Mouse (Mus musculus): Measurements from ENCODE around the gene Evi2b. TPM values are rescaled to one million over a fixed set of nuclear protein-coding genes. Genes with fewer than 3 reads are reported as not detected.

The Evi2b gene
- 0.36 and 0.64 TPM in 2 replicates for polyA plus RNA-seq (2016; fragmentation: Nextera tagmentation; extraction: Ambion mirVana)

GRCm38 (mm10) chr11:79523560-79524309 lies at the start of gene Evi2b:
TSS of gene Evi2b (minus strand) at chr11:79523762.
- H3K9me3 ChIP-seq, result no peaks in the 10 kb centered on the region
- 89% methylated on average over 10 of the region's 10 CpGs for WGBS
- no peaks in the 10 kb centered on the region for H3K4me1 ChIP-seq
- H3K27me3 ChIP-seq (ENCODE audit: poor library complexity, severe bottlenecking), result no peaks in the 10 kb centered on the region
- H3K4me3 ChIP-seq, result no peak within 1 kb of the TSS
- no peak for DNase-seq (ENCODE audit: extremely low spot score, low spot score)
- H3K27ac ChIP-seq, result no peak within 1 kb of the TSS
- H3K36me3 ChIP-seq (replicated peaks), result peaks cover 23% of the 10 kb centered on the region

- DNase-seq (ENCODE audit: extremely low spot score, low spot score), result no peak
- no peak overlapping the region for H3K27ac ChIP-seq
- H3K27me3 ChIP-seq (ENCODE audit: poor library complexity, severe bottlenecking), result no peaks in the 10 kb centered on the region
- peaks cover 97% of the 10 kb centered on the region for H3K36me3 ChIP-seq (replicated peaks)
- no peak overlapping the region for H3K4me3 ChIP-seq
- no peaks in the 10 kb centered on the region for H3K4me1 ChIP-seq
- no peaks in the 10 kb centered on the region for H3K9me3 ChIP-seq
- 96% methylated on average over 2 of the region's 2 CpGs for WGBS
Observed at GRCm38 (mm10) chr11:79570319-79570718, 46.8 kb upstream of the Evi2b start.

GRCm38 (mm10) chr11:79568197-79568911 lies 44.8 kb upstream of the Evi2b start:
- no peaks in the 10 kb centered on the region for H3K4me1 ChIP-seq
- H3K27me3 ChIP-seq (ENCODE audit: poor library complexity, severe bottlenecking), result no peaks in the 10 kb centered on the region
- WGBS, result 94% methylated on average over 11 of the region's 11 CpGs
- no peak overlapping the region for H3K27ac ChIP-seq
- no peaks in the 10 kb centered on the region for H3K9me3 ChIP-seq
- H3K36me3 ChIP-seq (replicated peaks), result peaks cover 95% of the 10 kb centered on the region
- DNase-seq (ENCODE audit: extremely low spot score, low spot score), result no peak
- H3K4me3 ChIP-seq, result no peak overlapping the region

- no peaks in the 10 kb centered on the region for H3K27me3 ChIP-seq (ENCODE audit: poor library complexity, severe bottlenecking)
- H3K4me1 ChIP-seq, result no peaks in the 10 kb centered on the region
- no peak overlapping the region for H3K4me3 ChIP-seq
- H3K36me3 ChIP-seq (replicated peaks), result peaks cover 97% of the 10 kb centered on the region
- DNase-seq (ENCODE audit: extremely low spot score, low spot score), result no peak
- no peaks in the 10 kb centered on the region for H3K9me3 ChIP-seq
- 51% methylated on average over 1 of the region's 1 CpGs for WGBS
- no peak overlapping the region for H3K27ac ChIP-seq
Observed at GRCm38 (mm10) chr11:79566947-79567346, 43.4 kb upstream of the Evi2b start.

GRCm38 (mm10) chr11:79563493-79563892 lies 39.9 kb upstream of the Evi2b start:
- WGBS, result 94% methylated on average over 7 of the region's 7 CpGs
- Histone ChIP-seq H3K27me3 (ENCODE audit: poor library complexity, severe bottlenecking) (no peaks in the 10 kb centered on the region), H3K36me3 (replicated peaks) (peaks cover 96% of the 10 kb centered on the region), H3K4me3 (no peak overlapping the region), H3K4me1 (no peaks in the 10 kb centered on the region), H3K27ac (no peak overlapping the region), H3K9me3 (no peaks in the 10 kb centered on the region)
- no peak for DNase-seq (ENCODE audit: extremely low spot score, low spot score)

GRCm38 (mm10) chr11:79560536-79560935 lies 37.0 kb upstream of the Evi2b start:
- Histone ChIP-seq H3K27me3 (ENCODE audit: poor library complexity, severe bottlenecking) (no peaks in the 10 kb centered on the region), H3K4me3 (no peak overlapping the region), H3K9me3 (no peaks in the 10 kb centered on the region), H3K36me3 (replicated peaks) (peaks cover 94% of the 10 kb centered on the region), H3K4me1 (no peaks in the 10 kb centered on the region), H3K27ac (no peak overlapping the region)
- WGBS, result 92% methylated on average over 4 of the region's 4 CpGs
- no peak for DNase-seq (ENCODE audit: extremely low spot score, low spot score)

GRCm38 (mm10) chr11:79552622-79553021 lies 29.1 kb upstream of the Evi2b start:
- no peak overlapping the region for H3K4me3 ChIP-seq
- WGBS, result 75% methylated on average over 1 of the region's 1 CpGs
- no peak overlapping the region for H3K27ac ChIP-seq
- no peaks in the 10 kb centered on the region for H3K4me1 ChIP-seq
- peaks cover 96% of the 10 kb centered on the region for H3K36me3 ChIP-seq (replicated peaks)
- H3K27me3 ChIP-seq (ENCODE audit: poor library complexity, severe bottlenecking), result no peaks in the 10 kb centered on the region
- no peak for DNase-seq (ENCODE audit: extremely low spot score, low spot score)
- H3K9me3 ChIP-seq, result no peaks in the 10 kb centered on the region

- H3K27ac ChIP-seq, result no peak overlapping the region
- WGBS, result 95% methylated on average over 3 of the region's 3 CpGs
- no peaks in the 10 kb centered on the region for H3K9me3 ChIP-seq
- H3K4me1 ChIP-seq, result peaks cover 7% of the 10 kb centered on the region; the same call in 1 of the 2 replicates
- H3K27me3 ChIP-seq (ENCODE audit: poor library complexity, severe bottlenecking), result no peaks in the 10 kb centered on the region
- DNase-seq (ENCODE audit: extremely low spot score, low spot score), result no peak
- H3K4me3 ChIP-seq, result no peak overlapping the region
- peaks cover 70% of the 10 kb centered on the region for H3K36me3 ChIP-seq (replicated peaks)
Observed at GRCm38 (mm10) chr11:79536293-79536692, 12.7 kb upstream of the Evi2b start.

GRCm38 (mm10) chr11:79535554-79535953 lies 12.0 kb upstream of the Evi2b start:
- Histone ChIP-seq H3K36me3 (replicated peaks) (peaks cover 69% of the 10 kb centered on the region), H3K4me3 (no peak overlapping the region), H3K9me3 (no peaks in the 10 kb centered on the region), H3K27me3 (ENCODE audit: poor library complexity, severe bottlenecking) (no peaks in the 10 kb centered on the region), H3K27ac (no peak overlapping the region), H3K4me1 (peaks cover 7% of the 10 kb centered on the region; the same call in 1 of the 2 replicates)
- DNase-seq (ENCODE audit: extremely low spot score, low spot score), result no peak
- 95% methylated on average over 4 of the region's 4 CpGs for WGBS

GRCm38 (mm10) chr11:79533950-79534690 lies 10.6 kb upstream of the Evi2b start:
- DNase-seq (ENCODE audit: extremely low spot score, low spot score), result no peak
- H3K27ac ChIP-seq, result no peak overlapping the region
- no peaks in the 10 kb centered on the region for H3K27me3 ChIP-seq (ENCODE audit: poor library complexity, severe bottlenecking)
- peaks cover 60% of the 10 kb centered on the region for H3K36me3 ChIP-seq (replicated peaks)
- H3K4me3 ChIP-seq, result no peak overlapping the region
- WGBS, result 89% methylated on average over 8 of the region's 8 CpGs
- H3K9me3 ChIP-seq, result no peaks in the 10 kb centered on the region
- peaks cover 7% of the 10 kb centered on the region; the same call in 1 of the 2 replicates for H3K4me1 ChIP-seq

- peaks cover 62% of the 10 kb centered on the region for H3K36me3 ChIP-seq (replicated peaks)
- peaks cover 7% of the 10 kb centered on the region; the same call in 1 of the 2 replicates for H3K4me1 ChIP-seq
- H3K9me3 ChIP-seq, result no peaks in the 10 kb centered on the region
- H3K27ac ChIP-seq, result no peak overlapping the region
- no peaks in the 10 kb centered on the region for H3K27me3 ChIP-seq (ENCODE audit: poor library complexity, severe bottlenecking)
- 89% methylated on average over 6 of the region's 6 CpGs for WGBS
- H3K4me3 ChIP-seq, result no peak overlapping the region
- no peak for DNase-seq (ENCODE audit: extremely low spot score, low spot score)
Observed at GRCm38 (mm10) chr11:79533311-79533710, 9.7 kb upstream of the Evi2b start.

GRCm38 (mm10) chr11:79531485-79531884 lies 7.9 kb upstream of the Evi2b start:
- no peaks in the 10 kb centered on the region for H3K27me3 ChIP-seq (ENCODE audit: poor library complexity, severe bottlenecking)
- H3K9me3 ChIP-seq, result no peaks in the 10 kb centered on the region
- WGBS, result 92% methylated on average over 4 of the region's 4 CpGs
- no peak for DNase-seq (ENCODE audit: extremely low spot score, low spot score)
- H3K36me3 ChIP-seq (replicated peaks), result peaks cover 55% of the 10 kb centered on the region
- H3K27ac ChIP-seq, result no peak overlapping the region
- peaks cover 7% of the 10 kb centered on the region; the same call in 1 of the 2 replicates for H3K4me1 ChIP-seq
- no peak overlapping the region for H3K4me3 ChIP-seq

Data from forebrain, embryonic 10.5 days (tissue).